Mouse (Mus musculus): ENCODE measurements around the gene Scgb1b19. TPM values are rescaled to one million over a fixed set of nuclear protein-coding genes. Genes with fewer than 3 reads are reported as not detected.
"Not testable (repeated sequence)": the region's sequence is repeated elsewhere in the genome, so short reads cannot be mapped to it uniquely, and the experiment has no call there.

The Scgb1b19 gene
- polyA plus RNA-seq (2016; fragmentation: Nextera tagmentation; extraction: Ambion mirVana), result not detected in 2 replicates

DNA sequence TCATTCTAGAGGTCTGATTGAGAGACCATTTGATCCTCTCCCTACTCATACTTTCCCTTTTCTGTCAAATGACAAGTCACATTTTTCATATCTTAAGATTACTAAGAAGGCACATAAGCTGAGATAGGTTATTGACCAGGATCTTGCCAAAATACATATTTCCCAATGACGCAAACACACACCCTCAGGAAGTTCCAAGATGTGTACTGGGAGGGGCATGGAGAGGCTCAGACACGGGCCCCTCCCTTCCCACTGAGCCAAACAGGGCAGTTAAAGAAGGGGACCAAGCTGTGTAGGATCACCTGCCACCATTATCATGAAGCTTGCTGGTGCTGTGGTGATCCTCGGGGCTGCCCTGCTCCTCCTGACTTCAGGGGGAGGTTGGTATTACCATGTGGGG, at the start of gene Scgb1b19:
Scgb1b19 (plus strand) TSS at position 301 of the 400 bp plus-strand sequence.
- not testable (repeated sequence) for H3K36me3 ChIP-seq (replicated peaks); H3K4me1 ChIP-seq; H3K9me3 ChIP-seq; H3K27me3 ChIP-seq; H3K27ac ChIP-seq; ATAC-seq (ENCODE audit: low FRiP score); H3K4me2 ChIP-seq; H3K4me3 ChIP-seq (replicated peaks); H3K9ac ChIP-seq
- 82% methylated on average over 2 of the region's 3 CpGs for WGBS

DNA sequence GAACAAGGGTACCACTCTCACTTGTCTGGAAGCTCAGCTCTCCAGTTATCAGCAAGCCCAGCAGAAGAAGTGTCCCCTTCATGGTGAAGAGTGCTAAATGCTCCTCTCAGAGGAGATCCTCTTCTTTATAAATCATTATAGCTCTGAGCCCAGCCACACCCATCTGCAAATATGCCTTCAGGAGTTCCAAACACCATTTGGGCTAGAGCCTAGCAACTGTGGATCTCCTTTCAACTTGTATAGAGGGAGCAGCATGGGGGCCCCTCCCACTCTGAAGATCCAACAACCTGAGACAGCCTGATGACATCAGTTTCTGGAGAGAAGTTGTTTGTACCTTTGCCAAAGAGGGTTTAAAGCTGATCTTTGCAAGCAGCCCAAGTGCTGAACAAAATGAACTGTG, 6.9 kb upstream of the Scgb1b19 start, which contains the start of gene Scgb2b19:
Scgb2b19 (minus strand) TSS at position 101 of the 400 bp plus-strand sequence.
- not testable (repeated sequence) for H3K36me3 ChIP-seq (replicated peaks); H3K4me1 ChIP-seq; H3K4me3 ChIP-seq (replicated peaks); H3K27me3 ChIP-seq; ATAC-seq (ENCODE audit: low FRiP score); H3K9ac ChIP-seq; H3K27ac ChIP-seq; H3K9me3 ChIP-seq; H3K4me2 ChIP-seq

Other genes starting within 250 kb of the Scgb1b19 start
- not detected in 2 replicates for gene Scgb2b17, start 230.7 kb upstream of the Scgb1b19 start, polyA plus RNA-seq (2016; fragmentation: Nextera tagmentation; extraction: Ambion mirVana)
- gene Scgb1b17, start 223.8 kb upstream of the Scgb1b19 start, polyA plus RNA-seq (2016; fragmentation: Nextera tagmentation; extraction: Ambion mirVana), result not detected in 2 replicates
- gene Scgb2b18, start 113.4 kb upstream of the Scgb1b19 start, polyA plus RNA-seq (2016; fragmentation: Nextera tagmentation; extraction: Ambion mirVana), result not detected in 2 replicates
- not detected in 2 replicates for gene Scgb1b18, start 101.7 kb upstream of the Scgb1b19 start, polyA plus RNA-seq (2016; fragmentation: Nextera tagmentation; extraction: Ambion mirVana)
- gene Scgb2b19, start 7.0 kb upstream of the Scgb1b19 start, polyA plus RNA-seq (2016; fragmentation: Nextera tagmentation; extraction: Ambion mirVana), result not detected in 2 replicates
- gene Scgb2b20, start 79.0 kb downstream of the Scgb1b19 start, polyA plus RNA-seq (2016; fragmentation: Nextera tagmentation; extraction: Ambion mirVana), result not detected in 2 replicates
- not detected in 2 replicates for gene Scgb1b20, start 85.9 kb downstream of the Scgb1b19 start, polyA plus RNA-seq (2016; fragmentation: Nextera tagmentation; extraction: Ambion mirVana)
- not detected in 2 replicates for gene Scgb2b21, start 233.2 kb downstream of the Scgb1b19 start, polyA plus RNA-seq (2016; fragmentation: Nextera tagmentation; extraction: Ambion mirVana)